ENCODE assay signal across 8 mouse cellular contexts in genomic region chr2:120478600-120478999, GRCm38 (mm10). TPM values are rescaled to one million over a fixed set of nuclear protein-coding genes. Genes with fewer than 3 reads are reported as not detected.
A peak's percentile ranks its signal among the peaks of the same experiment; 100 is the strongest.
DNase-seq lines count a peak whose midpoint lies in the region; ATAC-seq lines count a peak whose summit lies in the region.

No protein-coding gene starts in this region.

- 66% methylated on average over 3 of the region's 3 CpGs for WGBS in forebrain, embryonic 14.5 days
- WGBS in forebrain, embryonic 12.5 days = 59% methylated on average over 3 of the region's 3 CpGs

- H3K4me2 ChIP-seq in forebrain, embryonic 14.5 days (ENCODE audit: low read length) = no peak overlapping the region
- no peak overlapping the region for H3K4me2 ChIP-seq in forebrain, embryonic 12.5 days

- H3K9ac ChIP-seq in forebrain, embryonic 14.5 days (ENCODE audit: low read length) = no peak overlapping the region
- H3K9ac ChIP-seq in forebrain, embryonic 12.5 days = no peak overlapping the region

- no peak for ATAC-seq in forebrain, embryonic 14.5 days
- ATAC-seq in forebrain, embryonic 12.5 days (ENCODE audit: low FRiP score) = no peak
- ATAC-seq in common myeloid progenitor, adult 5-6 weeks (replicated peaks; ENCODE audit: low read depth, poor library complexity, severe bottlenecking) = peak; percentile 88

- no peaks in the 10 kb centered on the region for H3K9me3 ChIP-seq in forebrain, embryonic 14.5 days (replicated peaks; ENCODE audit: control insufficient read depth, low read length)
- H3K9me3 ChIP-seq in forebrain, embryonic 12.5 days = no peaks in the 10 kb centered on the region

- H3K36me3 ChIP-seq in forebrain, embryonic 14.5 days (ENCODE audit: control insufficient read depth, insufficient read depth, low read length) = no peaks in the 10 kb centered on the region
- H3K36me3 ChIP-seq in forebrain, embryonic 12.5 days (replicated peaks) = no peaks in the 10 kb centered on the region

- H3K4me3 ChIP-seq in forebrain, embryonic 14.5 days (ENCODE audit: low read depth, low read length) = no peak overlapping the region
- H3K4me3 ChIP-seq in forebrain, embryonic 12.5 days (replicated peaks) = no peak overlapping the region

- H3K27me3 ChIP-seq in forebrain, embryonic 14.5 days (replicated peaks; ENCODE audit: control insufficient read depth, insufficient read depth, low read length) = no peaks in the 10 kb centered on the region
- no peaks in the 10 kb centered on the region for H3K27me3 ChIP-seq in forebrain, embryonic 12.5 days

- no peaks in the 10 kb centered on the region for H3K4me1 ChIP-seq in forebrain, embryonic 14.5 days (ENCODE audit: control insufficient read depth, insufficient read depth, low read length)
- peaks cover 11% of the 10 kb centered on the region for H3K4me1 ChIP-seq in forebrain, embryonic 12.5 days

- H3K27ac ChIP-seq in forebrain, embryonic 14.5 days (ENCODE audit: low read depth, low read length) = no peak overlapping the region
- no peak overlapping the region for H3K27ac ChIP-seq in forebrain, embryonic 12.5 days

- DNase-seq in forebrain, embryonic 14.5 days (ENCODE audit: low spot score) = peak; percentile 63
- peak; percentile 88 for DNase-seq in ZHBTc4 (ENCODE audit: low read depth, low spot score)
- peak; percentile 28 to 60 for DNase-seq in heart, adult 9 months (ENCODE audit: low spot score in 2 of 2)
- DNase-seq in layer of hippocampus, adult 9-10 months (ENCODE audit: low spot score) = peak; percentile 80
- peak; percentile 69 for DNase-seq in lung, postnatal 25 days (ENCODE audit: low spot score)
- peak; percentile 49 to 77 for DNase-seq in spleen, adult 18-20 months

RNA-seq across cellular contexts. Expression of gene Capn3, which starts 22.8 kb away (rescaled TPM):
- 0.37 and 0.60 TPM in 2 replicates for polyA plus RNA-seq in forebrain, embryonic 14.5 days (2014; fragmentation: Nextera tagmentation; extraction: Ambion mirVana)
- 1.6 and 1.9 TPM in 2 replicates for polyA plus RNA-seq in forebrain, embryonic 12.5 days (2016; fragmentation: Nextera tagmentation; extraction: Ambion mirVana)
- 1.2 and 1.7 TPM in 2 replicates for total RNA-seq in common myeloid progenitor, adult 5-6 weeks (2017)
